Mouse (Mus musculus): ENCODE results near the gene 1700017D01Rik. TPM values are rescaled to one million over a fixed set of nuclear protein-coding genes. Genes with fewer than 3 reads are reported as not detected.
"Not testable (repeated sequence)": the region's sequence is repeated elsewhere in the genome, so short reads cannot be mapped to it uniquely, and the experiment has no call there.

Gene 1700017D01Rik
- not detected for total RNA-seq (2022)

- not testable (repeated sequence) for DNase-seq (ENCODE audit: low spot score in 2 of 2)
Observed at GRCm38 (mm10) chr19:11130776-11131175, at the start of gene 1700017D01Rik. 1700017D01Rik (minus strand) TSS chr19:11130876.

- no peak for DNase-seq (ENCODE audit: low spot score in 2 of 2)
Observed at GRCm38 (mm10) chr19:11177464-11177863, 46.8 kb upstream of the 1700017D01Rik start.

GRCm38 (mm10) chr19:11165172-11165571 is 34.5 kb upstream of the 1700017D01Rik start, which contains the start of gene 1700025F22Rik:
1700025F22Rik (minus strand) TSS chr19:11165320.
- DNase-seq (ENCODE audit: low spot score in 2 of 2): no peak

GRCm38 (mm10) chr19:11157890-11158289 is 27.2 kb upstream of the 1700017D01Rik start:
- not testable (repeated sequence) for DNase-seq (ENCODE audit: low spot score in 2 of 2)

GRCm38 (mm10) chr19:11135336-11135735 is 4.7 kb upstream of the 1700017D01Rik start:
- no peak for DNase-seq (ENCODE audit: low spot score in 2 of 2)

- no peak for DNase-seq (ENCODE audit: low spot score in 2 of 2)
Observed at GRCm38 (mm10) chr19:11134852-11135251, 4.2 kb upstream of the 1700017D01Rik start.

GRCm38 (mm10) chr19:11129702-11130101 is 974 bp downstream of the 1700017D01Rik start:
- no peak for DNase-seq (ENCODE audit: low spot score in 2 of 2)

GRCm38 (mm10) chr19:11121016-11121420 is 9.7 kb downstream of the 1700017D01Rik start:
- DNase-seq (ENCODE audit: low spot score in 2 of 2): not testable (repeated sequence)

- peak in 1 of 2 experiments; percentile 5 for DNase-seq (ENCODE audit: low spot score in 2 of 2)
Observed at GRCm38 (mm10) chr19:11119338-11119737, 11.3 kb downstream of the 1700017D01Rik start.

- no peak for DNase-seq (ENCODE audit: low spot score in 2 of 2)
Observed at GRCm38 (mm10) chr19:11107746-11108145, 22.9 kb downstream of the 1700017D01Rik start.

GRCm38 (mm10) chr19:11101880-11102279 is 28.8 kb downstream of the 1700017D01Rik start:
- no peak for DNase-seq (ENCODE audit: low spot score in 2 of 2)

GRCm38 (mm10) chr19:11098401-11098800 is 32.3 kb downstream of the 1700017D01Rik start:
- no peak for DNase-seq (ENCODE audit: low spot score in 2 of 2)

GRCm38 (mm10) chr19:11092131-11092530 is 38.5 kb downstream of the 1700017D01Rik start:
- DNase-seq (ENCODE audit: low spot score in 2 of 2): not testable (repeated sequence)

GRCm38 (mm10) chr19:11080934-11081333 is 49.7 kb downstream of the 1700017D01Rik start, which contains the start of gene Ms4a8a:
Ms4a8a (minus strand) TSS chr19:11081102.
- no peak for DNase-seq (ENCODE audit: low spot score in 2 of 2)

GRCm38 (mm10) chr19:11070364-11070763 is 60.3 kb downstream of the 1700017D01Rik start:
- DNase-seq (ENCODE audit: low spot score in 2 of 2): no peak

GRCm38 (mm10) chr19:11065202-11065875 is 65.3 kb downstream of the 1700017D01Rik start:
- DNase-seq (ENCODE audit: low spot score in 2 of 2): no peak

- no peak for DNase-seq (ENCODE audit: low spot score in 2 of 2)
Observed at GRCm38 (mm10) chr19:11060900-11061299, 69.8 kb downstream of the 1700017D01Rik start.

- DNase-seq (ENCODE audit: low spot score in 2 of 2): no peak
Observed at GRCm38 (mm10) chr19:11059967-11060366, 70.7 kb downstream of the 1700017D01Rik start.

- not testable (repeated sequence) for DNase-seq (ENCODE audit: low spot score in 2 of 2)
Observed at GRCm38 (mm10) chr19:11055700-11056099, 75.0 kb downstream of the 1700017D01Rik start.

GRCm38 (mm10) chr19:11053277-11053676 is 77.4 kb downstream of the 1700017D01Rik start:
- DNase-seq (ENCODE audit: low spot score in 2 of 2): no peak

- no peak for DNase-seq (ENCODE audit: low spot score in 2 of 2)
Observed at GRCm38 (mm10) chr19:11052877-11053276, 77.8 kb downstream of the 1700017D01Rik start.

GRCm38 (mm10) chr19:11050286-11050685 is 80.4 kb downstream of the 1700017D01Rik start:
- no peak for DNase-seq (ENCODE audit: low spot score in 2 of 2)

- DNase-seq (ENCODE audit: low spot score in 2 of 2): no peak
Observed at GRCm38 (mm10) chr19:11049426-11049825, 81.2 kb downstream of the 1700017D01Rik start.

All from layer of hippocampus, adult 8-10 months (tissue).